Comparison of ENCODE assay signal across 16 mouse cellular contexts in the genomic region with DNA sequence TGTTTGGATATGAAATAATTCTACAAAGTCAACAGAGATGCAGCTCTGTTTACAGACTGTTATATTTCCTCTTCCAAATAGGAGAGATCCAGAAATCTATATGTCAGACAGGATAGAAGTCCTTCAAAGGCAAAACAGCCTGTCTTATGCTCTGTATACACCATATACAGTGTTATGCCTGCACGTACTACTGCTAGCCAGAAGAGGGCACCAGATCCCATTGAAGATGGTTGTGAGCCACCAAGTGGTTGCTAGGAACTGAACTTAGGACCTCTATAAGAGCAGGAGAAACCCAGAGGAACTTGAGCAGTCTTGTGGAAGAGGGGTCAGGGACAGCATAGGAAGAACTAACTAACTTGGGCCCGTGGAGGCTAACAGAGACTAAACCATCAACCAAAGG.
DNase-seq lines count a peak whose midpoint lies in the region; ATAC-seq and TF ChIP-seq lines count a peak whose summit lies in the region.
"Had no signal": no experiment of that assay in that cellular context is flagged by ENCODE, and none has a peak within 500 bp of the region (broad histone marks: within the 10 kb centered on the region; RNA-seq: fewer than 3 reads in every experiment).

No protein-coding gene starts in this region.

- H3K9ac ChIP-seq in forebrain, postnatal 0 days = no peak overlapping the region
- no peak overlapping the region for H3K9ac ChIP-seq in forebrain, embryonic 16.5 days (replicated peaks; ENCODE audit: low read depth, low read length)
- no peak overlapping the region for H3K9ac ChIP-seq in lung, embryonic 14.5 days
- no peak overlapping the region for H3K9ac ChIP-seq in MEL (ENCODE audit: control insufficient read depth, low read depth, low read length, poor library complexity, severe bottlenecking)
- H3K9ac ChIP-seq: embryonic facial prominence, embryonic 12.5 days; neural tube, embryonic 12.5 days; stomach, embryonic 15.5 days had no signal

- H3K4me3 ChIP-seq in forebrain, postnatal 0 days (ENCODE audit: low read depth, low read length) = no peak overlapping the region
- H3K4me3 ChIP-seq in forebrain, embryonic 16.5 days (replicated peaks; ENCODE audit: low read length) = no peak overlapping the region
- no peak overlapping the region for H3K4me3 ChIP-seq in lung, embryonic 14.5 days (ENCODE audit: low read depth, low read length)
- no peak overlapping the region for H3K4me3 ChIP-seq in MEL (ENCODE audit: control insufficient read depth in 1 of 2, insufficient read depth in 1 of 2, low read depth in 2 of 2, low read length in 2 of 2)
- H3K4me3 ChIP-seq: embryonic facial prominence, embryonic 12.5 days; midbrain, embryonic 10.5 days; neural tube, embryonic 12.5 days; stomach, embryonic 15.5 days had no signal

- H3K79me2 ChIP-seq in MEL (ENCODE audit: control insufficient read depth, insufficient read depth, low read length, poor library complexity) = no peaks in the 10 kb centered on the region

- H3K27me3 ChIP-seq in forebrain, postnatal 0 days (ENCODE audit: insufficient read depth, low read length) = no peaks in the 10 kb centered on the region
- H3K27me3 ChIP-seq in forebrain, embryonic 16.5 days (replicated peaks; ENCODE audit: control insufficient read depth, insufficient read depth, low read length) = no peaks in the 10 kb centered on the region
- no peaks in the 10 kb centered on the region for H3K27me3 ChIP-seq in lung, embryonic 14.5 days (ENCODE audit: insufficient read depth, low read length)
- no peaks in the 10 kb centered on the region for H3K27me3 ChIP-seq in MEL (ENCODE audit: control insufficient read depth in 1 of 2, insufficient read depth in 2 of 2, low read length in 2 of 2)
- H3K27me3 ChIP-seq: CH12.LX; embryonic facial prominence, embryonic 12.5 days; neural tube, embryonic 12.5 days; stomach, embryonic 15.5 days had no signal

- no peak overlapping the region for H3K4me2 ChIP-seq in forebrain, postnatal 0 days (ENCODE audit: low read depth)
- no peak overlapping the region for H3K4me2 ChIP-seq in forebrain, embryonic 16.5 days (ENCODE audit: low read length)
- no peak overlapping the region for H3K4me2 ChIP-seq in lung, embryonic 14.5 days
- H3K4me2 ChIP-seq: embryonic facial prominence, embryonic 12.5 days; neural tube, embryonic 12.5 days; stomach, embryonic 15.5 days had no signal

- H3K9me3 ChIP-seq in forebrain, postnatal 0 days (ENCODE audit: low read length) = no peaks in the 10 kb centered on the region
- no peaks in the 10 kb centered on the region for H3K9me3 ChIP-seq in forebrain, embryonic 16.5 days (ENCODE audit: control insufficient read depth, low read length)
- H3K9me3 ChIP-seq in lung, embryonic 14.5 days (ENCODE audit: low read depth, low read length) = no peaks in the 10 kb centered on the region
- no peaks in the 10 kb centered on the region for H3K9me3 ChIP-seq in MEL (replicated peaks; ENCODE audit: insufficient read depth, low read length)
- H3K9me3 ChIP-seq: embryonic facial prominence, embryonic 12.5 days; stomach, embryonic 15.5 days had no signal

- 91% methylated on average over 2 of the region's 2 CpGs for WGBS in forebrain, postnatal 0 days
- 96% methylated on average over 2 of the region's 2 CpGs for WGBS in forebrain, embryonic 16.5 days
- 87% methylated on average over 2 of the region's 2 CpGs for WGBS in lung, embryonic 14.5 days

- ATAC-seq in forebrain, postnatal 0 days = no peak
- no peak for ATAC-seq in forebrain, embryonic 16.5 days
- no peak for ATAC-seq in lung, embryonic 14.5 days (ENCODE audit: insufficient read depth)
- ATAC-seq in megakaryocyte-erythroid progenitor cell, adult 5-6 weeks (replicated peaks; ENCODE audit: low FRiP score, low TSS enrichment, poor library complexity, severe bottlenecking) = peak; percentile 60

- H3K27ac ChIP-seq in forebrain, postnatal 0 days (ENCODE audit: low read depth, low read length) = no peak overlapping the region
- H3K27ac ChIP-seq in forebrain, embryonic 16.5 days (ENCODE audit: low read length) = no peak overlapping the region
- no peak overlapping the region for H3K27ac ChIP-seq in lung, embryonic 14.5 days (ENCODE audit: low read depth)
- no peak overlapping the region for H3K27ac ChIP-seq in MEL (ENCODE audit: control insufficient read depth, low read depth, low read length)
- H3K27ac ChIP-seq: embryonic facial prominence, embryonic 12.5 days; midbrain, embryonic 10.5 days; neural tube, embryonic 12.5 days; stomach, embryonic 15.5 days had no signal

- TF ChIP-seq EP300 in MEL (IDR thresholded peaks at IDR 0.05; ENCODE audit: low read depth in 1 of 2, low read length in 2 of 2) = no peak

- H3K36me3 ChIP-seq in forebrain, postnatal 0 days (ENCODE audit: insufficient read depth) = peaks cover 5% of the 10 kb centered on the region; the same call in 1 of the 2 replicates
- H3K36me3 ChIP-seq in forebrain, embryonic 16.5 days (ENCODE audit: control insufficient read depth, insufficient read depth) = 0 out of 2 replicates have a peak, but pooled peaks cover 4% of the 10 kb centered on the region
- peaks cover 32% of the 10 kb centered on the region for H3K36me3 ChIP-seq in lung, embryonic 14.5 days (ENCODE audit: insufficient read depth)
- no peaks in the 10 kb centered on the region; a peak in 2 of 4 replicates for H3K36me3 ChIP-seq in MEL (ENCODE audit: control insufficient read depth in 1 of 2, insufficient read depth in 2 of 2, low read length in 2 of 2)

- no peak for DNase-seq in forebrain, postnatal 0 days
- DNase-seq in lung, embryonic 14.5 days = peak; percentile 29
- DNase-seq in lung, postnatal 36 days = no peak
- DNase-seq in MEL (ENCODE audit: low read depth, low spot score) = peak; percentile 58
- DNase-seq in right cerebral cortex, postnatal 14 days = no peak
- DNase-seq in urinary bladder, postnatal 36 days (ENCODE audit: low spot score in 2 of 2) = no peak
- DNase-seq: adrenal gland, adult 2 months; heart, adult 18-20 months; right cerebral cortex, adult 18-20 months had no signal

- no peak for TF ChIP-seq POLR2A in MEL (IDR thresholded peaks at IDR 0.05; ENCODE audit: control insufficient read depth in 1 of 2, insufficient read depth in 1 of 2, low read depth in 1 of 2, low read length in 2 of 2, poor library complexity in 1 of 2)

- 0 out of 2 replicates have a peak, but pooled peaks have one; percentile 31 for TF ChIP-seq CTCF in forebrain, postnatal 0 days (IDR thresholded peaks at IDR 0.05; ENCODE audit: low read depth)
- TF ChIP-seq CTCF in lung, embryonic 14.5 days (IDR thresholded peaks at IDR 0.05; ENCODE audit: low read depth) = peak; percentile 46
- peak; percentile 50 to 75 (median 58) for TF ChIP-seq CTCF in MEL (IDR thresholded peaks at IDR 0.05 in 2 of 3, conservative IDR thresholded peaks at IDR 0.05 in 1 of 3; ENCODE audit: control insufficient read depth in 1 of 3, insufficient read depth in 1 of 3, low read depth in 2 of 3, low read length in 3 of 3, poor library complexity in 1 of 3, severe bottlenecking in 1 of 3)

- TF ChIP-seq RAD21 in MEL (IDR thresholded peaks at IDR 0.05; ENCODE audit: low read depth, low read length) = peak; percentile 44

- no peaks in the 10 kb centered on the region for H3K4me1 ChIP-seq in forebrain, postnatal 0 days (ENCODE audit: insufficient read depth)
- H3K4me1 ChIP-seq in forebrain, embryonic 16.5 days (replicated peaks; ENCODE audit: control insufficient read depth, insufficient read depth, low read length) = no peaks in the 10 kb centered on the region
- H3K4me1 ChIP-seq in lung, embryonic 14.5 days (ENCODE audit: insufficient read depth) = no peaks in the 10 kb centered on the region
- no peaks in the 10 kb centered on the region for H3K4me1 ChIP-seq in MEL (ENCODE audit: control insufficient read depth in 1 of 2, insufficient read depth in 2 of 2, low read length in 2 of 2)
- H3K4me1 ChIP-seq: embryonic facial prominence, embryonic 12.5 days; midbrain, embryonic 10.5 days; neural tube, embryonic 12.5 days; stomach, embryonic 15.5 days had no signal

TF ChIP-seq in MEL, 35 proteins besides CTCF, POLR2A, EP300 and RAD21:
- TF ChIP-seq ZC3H11A (IDR thresholded peaks at IDR 0.05; ENCODE audit: low read depth, low read length) (0 out of 2 replicates have a peak, but pooled peaks have one; percentile 17), ELF1 (IDR thresholded peaks at IDR 0.05; ENCODE audit: low read depth, low read length) (no peak), MYB (IDR thresholded peaks at IDR 0.05; ENCODE audit: low read depth, low read length) (no peak), CHD2 (IDR thresholded peaks at IDR 0.05; ENCODE audit: low read length) (no peak), SMC3 (IDR thresholded peaks at IDR 0.05; ENCODE audit: low read depth, low read length) (peak; percentile 60), TAL1 (IDR thresholded peaks at IDR 0.05; ENCODE audit: low read length) (no peak), MAX (IDR thresholded peaks at IDR 0.05; ENCODE audit: low read length) (no peak), UBTF (IDR thresholded peaks at IDR 0.05; ENCODE audit: borderline replicate concordance, insufficient read depth, low read depth, low read length) (no peak), GABPA (IDR thresholded peaks at IDR 0.05; ENCODE audit: low read depth, low read length) (no peak), MYC (IDR thresholded peaks at IDR 0.05; ENCODE audit: low read depth, low read length) (no peak), E2F4 (IDR thresholded peaks at IDR 0.05; ENCODE audit: borderline replicate concordance, low read depth, low read length) (no peak)

Comparison
In these comparisons a context has a peak if more than half of its experiments do, and no peak if none do; other contexts are left out.
1. DNase-seq: peak in lung, embryonic 14.5 days (single experiment) and MEL (single experiment); none in forebrain, postnatal 0 days (single experiment), lung, postnatal 36 days (single experiment), right cerebral cortex, postnatal 14 days (single experiment) and urinary bladder, postnatal 36 days (0 of 2).
2. Peak in every context shown above with its lines, with median percentiles within 50 percentile points of each other: CTCF ChIP-seq.